Mouse (Mus musculus): ENCODE results near the gene Dnaic2. TPM values are rescaled to one million over a fixed set of nuclear protein-coding genes. Genes with fewer than 3 reads are reported as not detected.

Dnaic2 gene
- polyA plus RNA-seq, 1 experiment = 0.30 TPM

DNA sequence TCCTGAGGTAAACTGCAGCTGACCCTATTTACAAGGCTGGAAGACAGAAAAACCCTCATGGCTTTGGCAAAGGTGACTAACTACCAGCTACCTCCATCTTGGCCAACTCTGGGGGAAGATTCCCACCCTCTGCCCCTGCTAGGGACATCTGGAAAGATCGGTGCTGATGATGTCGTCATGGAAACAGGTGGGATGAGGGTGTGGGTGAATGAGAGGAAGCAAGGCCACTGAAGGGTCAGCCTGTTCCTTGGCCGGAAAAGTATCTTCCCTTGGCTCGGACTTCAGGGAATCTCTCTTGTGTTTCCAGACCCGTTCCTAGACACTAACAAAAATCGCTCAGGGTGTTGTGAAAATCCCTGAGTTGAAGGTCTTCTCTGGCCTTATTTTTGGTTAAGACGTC, 11.7 kb upstream of the Dnaic2 start:
- peaks cover 29% of the 10 kb centered on the region for H3K36me3 ChIP-seq (ENCODE audit: control insufficient read depth, insufficient read depth, low read length)
- no peak overlapping the region for H3K4me3 ChIP-seq (ENCODE audit: low read depth, low read length)
- no peaks in the 10 kb centered on the region for H3K27me3 ChIP-seq (ENCODE audit: control insufficient read depth, insufficient read depth, low read length)
- TF ChIP-seq POLR2A (IDR thresholded peaks at IDR 0.05; ENCODE audit: low read depth, low read length) (no peak), CTCF (IDR thresholded peaks at IDR 0.05; ENCODE audit: extremely low read depth, insufficient read length, insufficient replicate concordance, low read depth, low read length) (no peak)
- WGBS = 80% methylated on average over 7 of the region's 7 CpGs
- no peak overlapping the region for H3K27ac ChIP-seq (ENCODE audit: insufficient read depth, low read depth, low read length)
- no peaks in the 10 kb centered on the region for H3K4me1 ChIP-seq (ENCODE audit: control insufficient read depth, insufficient read depth, insufficient read length, low read length)

DNA sequence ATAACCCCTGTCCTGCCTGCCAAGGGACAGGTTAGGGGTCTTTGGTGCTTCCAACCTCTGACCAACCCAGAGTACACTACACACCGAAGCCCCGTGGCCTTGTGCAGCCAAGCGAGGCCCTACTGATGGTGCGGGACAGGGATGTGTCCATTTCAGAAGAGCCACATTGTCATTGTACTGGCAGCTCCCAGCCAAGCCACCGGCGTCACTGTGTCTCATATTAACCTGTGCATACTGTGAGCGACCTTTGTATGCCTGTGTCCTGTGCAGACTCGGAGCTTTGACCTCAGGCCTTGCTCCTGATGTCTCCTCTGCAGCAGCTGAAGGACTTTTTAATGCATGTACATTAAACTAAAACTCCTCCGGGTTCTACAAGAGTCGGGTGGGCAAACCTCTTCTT, 6.7 kb upstream of the Dnaic2 start:
- TF ChIP-seq POLR2A (IDR thresholded peaks at IDR 0.05; ENCODE audit: low read depth, low read length) (no peak), CTCF (IDR thresholded peaks at IDR 0.05; ENCODE audit: extremely low read depth, insufficient read length, insufficient replicate concordance, low read depth, low read length) (no peak)
- WGBS = 89% methylated on average over 10 of the region's 10 CpGs
- Histone ChIP-seq H3K27ac (ENCODE audit: insufficient read depth, low read depth, low read length) (no peak overlapping the region), H3K4me1 (ENCODE audit: control insufficient read depth, insufficient read depth, insufficient read length, low read length) (no peaks in the 10 kb centered on the region), H3K4me3 (ENCODE audit: low read depth, low read length) (no peak overlapping the region), H3K27me3 (ENCODE audit: control insufficient read depth, insufficient read depth, low read length) (no peaks in the 10 kb centered on the region), H3K36me3 (ENCODE audit: control insufficient read depth, insufficient read depth, low read length) (peaks cover 6% of the 10 kb centered on the region)

- Histone ChIP-seq H3K4me1 (ENCODE audit: control insufficient read depth, insufficient read depth, insufficient read length, low read length) (peaks cover 4% of the 10 kb centered on the region; the same call in 1 of the 2 replicates), H3K36me3 (ENCODE audit: control insufficient read depth, insufficient read depth, low read length) (peaks cover 5% of the 10 kb centered on the region; the same call in 1 of the 2 replicates), H3K27me3 (ENCODE audit: control insufficient read depth, insufficient read depth, low read length) (no peaks in the 10 kb centered on the region), H3K27ac (ENCODE audit: insufficient read depth, low read depth, low read length) (no peak overlapping the region), H3K4me3 (ENCODE audit: low read depth, low read length) (no peak overlapping the region)
- no peak for TF ChIP-seq POLR2A (IDR thresholded peaks at IDR 0.05; ENCODE audit: low read depth, low read length)
- TF ChIP-seq CTCF (IDR thresholded peaks at IDR 0.05; ENCODE audit: extremely low read depth, insufficient read length, insufficient replicate concordance, low read depth, low read length) = no peak
- 70% methylated on average over 8 of the region's 8 CpGs for WGBS
These were observed 4.8 kb upstream of the Dnaic2 start for GRCm38 (mm10) chr11:114722438-114722837.

- no peak for TF ChIP-seq POLR2A (IDR thresholded peaks at IDR 0.05; ENCODE audit: low read depth, low read length)
- no peak for TF ChIP-seq CTCF (IDR thresholded peaks at IDR 0.05; ENCODE audit: extremely low read depth, insufficient read length, insufficient replicate concordance, low read depth, low read length)
- 69% methylated on average over 13 of the region's 13 CpGs for WGBS
- no peaks in the 10 kb centered on the region for H3K27me3 ChIP-seq (ENCODE audit: control insufficient read depth, insufficient read depth, low read length)
- peaks cover 5% of the 10 kb centered on the region; the same call in 1 of the 2 replicates for H3K36me3 ChIP-seq (ENCODE audit: control insufficient read depth, insufficient read depth, low read length)
- no peak overlapping the region for H3K27ac ChIP-seq (ENCODE audit: insufficient read depth, low read depth, low read length)
- no peak overlapping the region for H3K4me3 ChIP-seq (ENCODE audit: low read depth, low read length)
- H3K4me1 ChIP-seq (ENCODE audit: control insufficient read depth, insufficient read depth, insufficient read length, low read length) = peaks cover 4% of the 10 kb centered on the region; the same call in 1 of the 2 replicates
These were observed 4.2 kb upstream of the Dnaic2 start for GRCm38 (mm10) chr11:114723030-114723429.

GRCm38 (mm10) chr11:114724787-114725590, 2.2 kb upstream of the Dnaic2 start:
- Histone ChIP-seq H3K4me3 (ENCODE audit: low read depth, low read length) (no peak overlapping the region), H3K27ac (ENCODE audit: insufficient read depth, low read depth, low read length) (no peak overlapping the region), H3K4me1 (ENCODE audit: control insufficient read depth, insufficient read depth, insufficient read length, low read length) (peaks cover 4% of the 10 kb centered on the region; the same call in 1 of the 2 replicates), H3K27me3 (ENCODE audit: control insufficient read depth, insufficient read depth, low read length) (no peaks in the 10 kb centered on the region), H3K36me3 (ENCODE audit: control insufficient read depth, insufficient read depth, low read length) (no peaks in the 10 kb centered on the region)
- 36% methylated on average over 11 of the region's 11 CpGs for WGBS
- TF ChIP-seq CTCF (IDR thresholded peaks at IDR 0.05; ENCODE audit: extremely low read depth, insufficient read length, insufficient replicate concordance, low read depth, low read length) (no peak), POLR2A (IDR thresholded peaks at IDR 0.05; ENCODE audit: low read depth, low read length) (no peak)

GRCm38 (mm10) chr11:114727826-114728186, 598 bp downstream of the Dnaic2 start:
- WGBS = 49% methylated on average over 5 of the region's 5 CpGs
- no peak for TF ChIP-seq CTCF (IDR thresholded peaks at IDR 0.05; ENCODE audit: extremely low read depth, insufficient read length, insufficient replicate concordance, low read depth, low read length)
- TF ChIP-seq POLR2A (IDR thresholded peaks at IDR 0.05; ENCODE audit: low read depth, low read length) = no peak
- no peak overlapping the region for H3K4me3 ChIP-seq (ENCODE audit: low read depth, low read length)

DNA sequence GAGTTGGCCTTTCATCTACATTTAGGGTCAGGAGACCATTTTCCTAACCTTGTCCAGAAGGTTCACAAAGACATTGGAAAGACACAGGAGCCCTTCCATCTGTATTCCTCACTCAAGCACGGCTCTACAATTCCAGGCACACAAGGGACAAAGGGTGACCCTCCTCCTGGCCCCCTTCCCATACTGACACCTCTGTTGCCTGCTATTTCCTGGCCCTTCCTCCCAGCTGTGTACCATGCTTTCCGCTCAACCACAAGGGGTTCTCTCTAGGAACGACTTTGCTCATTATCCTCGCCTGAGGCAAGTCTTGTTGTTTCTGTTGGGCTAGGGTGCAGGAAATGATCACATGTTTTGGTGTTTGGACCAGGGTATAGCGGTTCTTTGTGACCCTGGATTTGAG, 1.1 kb downstream of the Dnaic2 start:
- no peaks in the 10 kb centered on the region for H3K27me3 ChIP-seq (ENCODE audit: control insufficient read depth, insufficient read depth, low read length)
- no peak overlapping the region for H3K4me3 ChIP-seq (ENCODE audit: low read depth, low read length)
- H3K27ac ChIP-seq (ENCODE audit: insufficient read depth, low read depth, low read length) = no peak overlapping the region
- TF ChIP-seq CTCF (IDR thresholded peaks at IDR 0.05; ENCODE audit: extremely low read depth, insufficient read length, insufficient replicate concordance, low read depth, low read length) = no peak
- no peak for TF ChIP-seq POLR2A (IDR thresholded peaks at IDR 0.05; ENCODE audit: low read depth, low read length)
- peaks cover 4% of the 10 kb centered on the region; the same call in 1 of the 2 replicates for H3K4me1 ChIP-seq (ENCODE audit: control insufficient read depth, insufficient read depth, insufficient read length, low read length)
- no peaks in the 10 kb centered on the region for H3K36me3 ChIP-seq (ENCODE audit: control insufficient read depth, insufficient read depth, low read length)
- 56% methylated on average over 5 of the region's 5 CpGs for WGBS

More at GRCm38 (mm10) chr11:114727826-114728186, 598 bp downstream of the Dnaic2 start:
- Histone ChIP-seq H3K4me1 (ENCODE audit: control insufficient read depth, insufficient read depth, insufficient read length, low read length) (peaks cover 4% of the 10 kb centered on the region; the same call in 1 of the 2 replicates), H3K27ac (ENCODE audit: insufficient read depth, low read depth, low read length) (no peak overlapping the region), H3K27me3 (ENCODE audit: control insufficient read depth, insufficient read depth, low read length) (no peaks in the 10 kb centered on the region), H3K36me3 (ENCODE audit: control insufficient read depth, insufficient read depth, low read length) (no peaks in the 10 kb centered on the region)

Data from small intestine, adult 2 months (tissue).